Mouse (Mus musculus) ES-E14 (cell line): ENCODE results near the gene Slc35b1.

Source experiments
- MAFK ChIP-seq: IDR thresholded peaks from 2 replicates; pipeline ENCODE4 v1.6.1; 2014; ENCODE audit warnings: mild to moderate bottlenecking, low read depth, low read length, inconsistent platforms; ENCODE audit not compliant: insufficient read depth
- ZC3H11A ChIP-seq: IDR thresholded peaks from 2 replicates; pipeline ENCODE4 v1.6.1; 2012; ENCODE audit warnings: low read depth, mild to moderate bottlenecking, inconsistent platforms, low read length, borderline replicate concordance
- ZNF384 ChIP-seq: IDR thresholded peaks from 2 replicates; pipeline ENCODE4 v1.6.1; 2012; ENCODE audit warnings: low read depth, low read length, inconsistent platforms

DNA sequence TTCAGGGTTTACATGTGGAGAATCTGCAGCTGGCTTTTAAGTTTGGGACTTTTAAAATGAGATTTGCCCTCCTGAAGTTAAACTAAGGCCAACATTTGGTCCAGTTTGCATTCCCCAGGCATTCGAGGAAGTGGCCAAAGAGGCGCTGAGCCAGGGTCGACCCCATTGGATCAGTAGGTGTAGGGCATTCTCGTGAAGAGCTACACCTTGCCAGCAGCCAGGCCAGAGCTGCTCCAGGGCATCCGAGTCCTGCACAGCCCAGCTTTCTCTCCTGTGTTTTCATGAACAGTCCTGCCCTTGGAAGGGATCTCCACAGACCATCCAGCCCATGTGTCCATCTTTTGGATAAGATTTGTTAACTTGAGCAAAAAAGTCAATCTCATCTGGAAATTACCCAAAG lies 20.1 kb upstream of the Slc35b1 start:
- no peak for TF ChIP-seq ZNF384
- TF ChIP-seq ZC3H11A: no peak
- TF ChIP-seq MAFK: no peak
